Mouse (Mus musculus) thymus, adult 2 months (tissue): ENCODE measurements around the gene Slco3a1. TPM values are rescaled to one million over a fixed set of nuclear protein-coding genes. Genes with fewer than 3 reads are reported as not detected.

ENCODE experiments used
- DNase-seq: peaks from one replicate; pipeline ENCODE4 v3.0.0; 2021
- H3K27ac ChIP-seq: fragments of 200-500 bp; 2 replicates; pipeline ENCODE4 v1.5.1; 2012; ENCODE audit warnings: low read length, control low read depth; ENCODE audit not compliant: control insufficient read depth, insufficient read depth
- H3K27me3 ChIP-seq: fragments of 200-500 bp; 2 replicates; pipeline ENCODE4 v1.6.1; 2012; ENCODE audit warnings: mild to moderate bottlenecking, low read length, moderate library complexity, mixed read lengths; ENCODE audit not compliant: control insufficient read depth, insufficient read depth
- H3K36me3 ChIP-seq: fragments of 200-500 bp; 2 replicates; pipeline ENCODE4 v1.6.1; 2012; ENCODE audit warnings: mild to moderate bottlenecking, low read length, moderate library complexity; ENCODE audit not compliant: control insufficient read depth, insufficient read depth
- H3K4me1 ChIP-seq: fragments of 200-500 bp; replicated peaks from 2 replicates; pipeline ENCODE4 v1.6.1; 2012; ENCODE audit warnings: low read length; ENCODE audit not compliant: control insufficient read depth, insufficient read depth
- H3K4me3 ChIP-seq: fragments of 200-500 bp; 2 replicates; pipeline ENCODE4 v1.5.1; 2012; ENCODE audit warnings: mild to moderate bottlenecking, low read length, control low read depth, moderate library complexity; ENCODE audit not compliant: control insufficient read depth, insufficient read depth
- CTCF ChIP-seq: fragments of 200-500 bp; IDR thresholded peaks from 2 replicates; pipeline ENCODE4 v1.5.1; 2012; ENCODE audit warnings: mild to moderate bottlenecking, control low read depth, low read length, moderate library complexity, borderline replicate concordance; ENCODE audit not compliant: control insufficient read depth, poor library complexity, insufficient read depth; ENCODE audit errors: extremely low read depth
- POLR2A ChIP-seq: fragments of 200-500 bp; IDR thresholded peaks from 2 replicates; pipeline ENCODE4 v1.6.1; 2012; ENCODE audit warnings: mild to moderate bottlenecking, low read length, control low read depth, moderate library complexity; ENCODE audit not compliant: control insufficient read depth, poor library complexity, insufficient read depth; ENCODE audit errors: extremely low read depth
- WGBS: fragments of 180-500 bp; shearing (Covaris S2); methylation state at CpG from one replicate; pipeline ENCODE4 v1.1.7; 2018; 5-methylcytosine and 5-hydroxymethylcytosine counted together
- polyA plus RNA-seq: library from polyadenylated mRNA; depleted of rRNA; stranded (reverse); fragments of >200 nt; gene quantifications from 2 replicates; pipeline ENCODE4 v1.2.3, GENCODE M21; 2012

Gene Slco3a1
- polyA plus RNA-seq, 1 experiment: 86.0 TPM

- TF ChIP-seq POLR2A (no peak), CTCF (peak; percentile 50; the same call in 1 of the 2 replicates)
- Histone ChIP-seq H3K4me3 (no peak overlapping the region), H3K4me1 (peaks cover 21% of the 10 kb centered on the region), H3K27ac (no peak overlapping the region), H3K36me3 (no peaks in the 10 kb centered on the region), H3K27me3 (no peaks in the 10 kb centered on the region)
- WGBS: 23% methylated on average over 2 of the region's 2 CpGs
- DNase-seq: no peak
These were observed 24.7 kb downstream of the Slco3a1 start for GRCm38 (mm10) chr7:74529877-74530276.

GRCm38 (mm10) chr7:74529183-74529757 lies 25.3 kb downstream of the Slco3a1 start:
- Histone ChIP-seq H3K36me3 (no peaks in the 10 kb centered on the region), H3K4me3 (no peak overlapping the region), H3K27ac (no peak overlapping the region), H3K4me1 (peaks cover 21% of the 10 kb centered on the region), H3K27me3 (no peaks in the 10 kb centered on the region)
- TF ChIP-seq POLR2A: no peak
- WGBS: 10% methylated on average over 4 of the region's 4 CpGs
- DNase-seq: no peak

DNA sequence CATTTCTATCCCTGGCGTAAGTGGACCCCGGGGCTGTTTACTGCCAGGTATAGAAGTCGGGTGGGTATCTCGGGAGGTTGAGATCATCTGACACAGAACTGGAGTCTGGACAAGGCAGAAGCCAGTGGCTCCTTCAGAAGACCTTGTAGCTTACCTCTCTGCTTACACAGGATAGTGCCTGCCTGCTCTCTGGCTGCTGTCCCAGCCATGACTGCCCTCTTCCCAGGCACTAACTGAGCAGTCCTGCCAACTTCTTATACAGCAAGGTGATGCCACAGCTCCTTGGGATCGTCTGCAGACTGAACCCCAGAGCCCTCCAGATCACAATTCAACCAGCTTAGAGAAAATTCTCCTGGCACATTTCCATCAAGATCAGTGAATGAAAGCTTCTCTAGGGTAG lies 26.4 kb downstream of the Slco3a1 start:
- peaks cover 21% of the 10 kb centered on the region for H3K4me1 ChIP-seq
- H3K4me3 ChIP-seq: no peak overlapping the region
- H3K27ac ChIP-seq: no peak overlapping the region
- H3K27me3 ChIP-seq: no peaks in the 10 kb centered on the region
- DNase-seq: no peak
- 94% methylated on average over 5 of the region's 5 CpGs for WGBS
- TF ChIP-seq POLR2A (no peak), CTCF (no peak)
- no peaks in the 10 kb centered on the region for H3K36me3 ChIP-seq

GRCm38 (mm10) chr7:74527689-74528088 lies 26.9 kb downstream of the Slco3a1 start:
- H3K36me3 ChIP-seq: no peaks in the 10 kb centered on the region
- TF ChIP-seq POLR2A (no peak), CTCF (no peak)
- peaks cover 21% of the 10 kb centered on the region for H3K4me1 ChIP-seq
- WGBS: 93% methylated on average over 6 of the region's 6 CpGs
- no peaks in the 10 kb centered on the region for H3K27me3 ChIP-seq
- no peak overlapping the region for H3K4me3 ChIP-seq
- H3K27ac ChIP-seq: no peak overlapping the region
- no peak for DNase-seq

DNA sequence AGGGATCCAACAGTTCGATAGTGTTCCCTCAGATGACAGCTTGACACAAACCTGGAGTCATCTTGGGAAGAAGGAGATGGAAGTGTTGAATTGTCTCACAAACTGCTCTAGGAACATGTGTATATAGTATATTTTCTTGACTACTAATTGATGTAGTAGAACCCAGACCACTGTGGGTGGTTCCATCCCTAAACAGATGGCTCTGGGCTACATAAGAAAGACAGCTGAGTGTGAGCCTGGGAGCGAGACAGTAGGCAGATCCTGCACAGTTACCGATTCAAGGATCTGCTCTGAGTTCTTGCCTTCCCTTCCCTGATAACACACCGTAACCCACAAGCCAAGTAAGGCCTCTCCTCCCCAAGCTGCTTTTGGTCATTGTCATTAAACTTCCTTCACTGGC lies 28.6 kb downstream of the Slco3a1 start:
- DNase-seq: no peak
- 95% methylated on average over 4 of the region's 4 CpGs for WGBS
- TF ChIP-seq POLR2A (no peak), CTCF (no peak)
- H3K36me3 ChIP-seq: no peaks in the 10 kb centered on the region
- peaks cover 19% of the 10 kb centered on the region for H3K4me1 ChIP-seq
- no peak overlapping the region for H3K27ac ChIP-seq
- no peak overlapping the region for H3K4me3 ChIP-seq
- H3K27me3 ChIP-seq: no peaks in the 10 kb centered on the region

- Histone ChIP-seq H3K36me3 (no peaks in the 10 kb centered on the region), H3K27ac (no peak overlapping the region), H3K4me3 (no peak overlapping the region), H3K27me3 (no peaks in the 10 kb centered on the region), H3K4me1 (peaks cover 19% of the 10 kb centered on the region)
- DNase-seq: no peak
- 63% methylated on average over 2 of the region's 2 CpGs for WGBS
- no peak for TF ChIP-seq CTCF
- TF ChIP-seq POLR2A: no peak
These were observed 29.0 kb downstream of the Slco3a1 start for GRCm38 (mm10) chr7:74525586-74525985.

DNA sequence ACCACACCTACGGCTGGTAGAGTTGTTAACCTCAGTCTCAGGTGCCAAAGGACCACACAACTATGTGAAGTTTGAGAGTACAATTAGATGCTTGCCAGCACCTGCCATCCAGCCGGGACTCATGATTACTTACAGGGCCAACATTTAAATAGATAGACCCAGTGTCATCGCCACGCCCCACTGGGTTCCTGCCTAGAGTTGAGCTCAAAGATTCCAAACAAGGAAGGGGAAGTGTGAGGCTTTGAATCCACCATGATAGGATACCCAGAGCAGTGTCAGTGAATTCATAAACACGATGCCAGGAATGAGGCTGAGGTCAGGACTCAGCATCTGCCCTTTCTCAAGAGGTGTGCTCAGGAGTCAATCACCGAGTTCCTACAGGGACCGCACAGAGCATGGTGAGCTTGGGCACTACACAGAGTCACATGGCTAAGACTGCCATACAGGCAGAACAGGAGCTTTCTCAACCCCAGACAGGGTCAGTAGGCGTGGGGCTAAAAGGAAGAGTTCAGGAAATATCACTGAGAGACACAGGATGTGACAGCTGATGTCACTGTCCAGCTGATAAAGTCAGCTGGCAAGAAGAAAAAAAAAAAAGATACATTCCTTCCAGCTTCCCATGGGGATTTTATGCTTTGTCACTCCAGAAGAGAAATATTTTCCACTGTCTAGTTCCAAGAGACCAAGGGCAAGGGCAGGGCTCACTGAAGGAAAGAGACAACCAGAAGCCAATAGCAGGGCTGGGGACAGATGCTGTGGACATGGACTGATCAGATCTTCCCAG lies 30.2 kb downstream of the Slco3a1 start:
- no peak overlapping the region for H3K27ac ChIP-seq
- no peak overlapping the region for H3K4me3 ChIP-seq
- no peaks in the 10 kb centered on the region for H3K27me3 ChIP-seq
- no peak for DNase-seq
- WGBS: 95% methylated on average over 8 of the region's 8 CpGs
- TF ChIP-seq CTCF: no peak
- TF ChIP-seq POLR2A: no peak
- H3K36me3 ChIP-seq: no peaks in the 10 kb centered on the region
- peaks cover 10% of the 10 kb centered on the region for H3K4me1 ChIP-seq
